Mouse (Mus musculus) heart, postnatal 25 days (tissue): ENCODE measurements around the gene Slc2a13. TPM values are rescaled to one million over a fixed set of nuclear protein-coding genes. Genes with fewer than 3 reads are reported as not detected.
A peak's percentile ranks its signal among the peaks of the same experiment; 100 is the strongest.

ENCODE experiments used
- DNase-seq: peaks from one replicate; pipeline ENCODE4 v3.0.0; 2022; ENCODE audit warnings: low spot score
- intact Hi-C: fragments of 180-260 bp; cut with DNase I; formaldehyde crosslinking; loops from one replicate; pipeline ENCODE4 v1.15.1; 2025
- total RNA-seq, 2 experiments: library from RNA; stranded (reverse); gene quantifications; 2 replicates each; pipeline ENCODE4 v1.2.3; 2021

Gene Slc2a13
- 1 to 10 TPM; 1.3 to 1.4 TPM for total RNA-seq

DNA sequence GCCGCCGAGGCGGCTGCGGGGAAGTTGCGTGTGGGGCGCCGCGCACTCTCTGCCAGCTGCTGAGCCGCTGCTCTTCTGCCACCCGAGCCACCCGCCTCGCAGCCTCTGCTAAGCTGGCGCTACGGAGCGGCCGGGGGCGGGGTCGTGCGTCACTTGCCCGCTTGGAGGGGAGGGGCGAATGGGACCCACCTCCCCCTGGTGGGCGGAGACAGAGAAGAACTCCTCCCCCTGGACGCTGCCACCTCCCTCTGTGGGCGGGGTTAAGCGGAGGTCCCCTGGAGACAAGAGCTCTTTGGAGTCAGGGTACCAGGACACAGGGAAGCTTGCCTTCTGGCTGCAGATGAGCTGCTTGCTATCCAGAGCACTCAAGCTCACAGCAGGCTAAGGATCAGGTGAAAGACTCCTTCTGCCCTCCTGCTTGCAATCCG lies at the start of gene Slc2a13:
Slc2a13 (minus strand) TSS at position 151 of the 428 bp plus-strand sequence.
- DNase-seq = peak; percentile 69
- intact Hi-C loops = no loop called here

- no peak for DNase-seq
- intact Hi-C loops = no loop called here
Measured at GRCm38 (mm10) chr15:91616016-91616415, 43.0 kb upstream of the Slc2a13 start.

GRCm38 (mm10) chr15:91615532-91615931 lies 42.5 kb upstream of the Slc2a13 start:
- DNase-seq = no peak
- intact Hi-C loops = no loop called here

- intact Hi-C loops = no loop called here
Measured at GRCm38 (mm10) chr15:91613981-91614665, 41.1 kb upstream of the Slc2a13 start.

DNA sequence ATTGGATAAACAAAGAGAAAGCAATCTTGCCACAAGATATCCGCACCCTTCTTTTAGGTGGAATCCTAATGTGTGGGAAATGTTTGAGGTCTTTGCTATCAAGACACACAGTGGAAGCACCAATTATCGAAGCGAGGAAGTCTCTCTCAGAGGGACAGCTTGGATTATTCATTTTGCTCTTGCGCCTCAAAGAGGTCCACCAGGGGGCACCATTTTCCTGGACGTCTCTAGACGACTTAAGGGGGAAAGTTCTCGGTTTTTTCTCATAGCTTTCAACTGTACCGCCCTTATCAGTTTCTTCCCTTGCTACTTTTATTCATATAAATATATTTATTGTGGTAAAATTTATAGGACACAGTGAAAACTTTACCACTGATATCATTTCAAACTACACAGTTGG lies 36.7 kb upstream of the Slc2a13 start:
- intact Hi-C loops = loop anchor here (2.0 to 5.0 kb wide), 3 partner anchors 63 to 145 kb away; partner anchors contain the start of gene Lrrk2
- DNase-seq = no peak

More at GRCm38 (mm10) chr15:91613981-91614665, 41.1 kb upstream of the Slc2a13 start:
- DNase-seq = no peak

DNA sequence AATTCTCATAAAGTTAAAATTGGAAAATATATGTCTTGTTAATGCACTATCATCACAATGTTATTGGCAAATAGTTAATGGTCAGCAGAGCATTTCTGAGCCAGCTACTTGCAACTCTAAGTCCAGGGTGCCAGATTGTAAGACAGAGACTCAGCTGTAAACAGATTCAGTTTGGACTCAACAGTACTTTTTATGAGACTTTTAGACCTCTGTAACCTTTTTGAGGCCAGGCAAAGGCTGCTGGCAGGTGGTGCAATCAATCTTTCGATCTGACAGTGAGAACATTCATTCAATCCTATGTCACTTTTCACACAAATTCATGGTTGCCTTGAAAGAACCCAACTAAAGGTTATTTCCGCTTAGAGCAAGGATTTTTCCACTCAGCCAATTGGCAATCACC lies 35.8 kb upstream of the Slc2a13 start:
- no peak for DNase-seq
- intact Hi-C loops = loop anchor here (2.0 to 5.0 kb wide), 3 partner anchors 63 to 146 kb away; partner anchors contain the start of gene Lrrk2

DNA sequence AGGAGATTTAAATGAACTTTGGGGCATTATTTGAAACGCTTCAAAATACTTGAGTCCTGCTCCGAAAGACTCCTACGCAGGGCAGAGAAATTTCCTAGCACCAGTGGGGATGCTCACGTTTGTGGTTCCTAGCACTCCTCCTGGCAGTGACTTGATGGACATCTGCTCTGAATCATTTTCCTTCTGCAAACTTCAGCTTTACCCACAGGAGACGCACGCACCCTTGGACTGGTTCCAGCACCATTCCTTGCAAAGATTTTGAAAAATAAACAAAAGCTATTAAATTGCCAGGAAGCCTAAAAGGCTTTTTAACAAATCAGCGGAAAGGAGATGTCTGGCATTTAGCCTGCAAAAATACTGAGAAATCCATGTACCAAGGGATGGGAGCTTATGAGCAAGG lies 28.1 kb upstream of the Slc2a13 start:
- intact Hi-C loops = no loop called here
- DNase-seq = no peak

- intact Hi-C loops = no loop called here
- no peak for DNase-seq
Measured at GRCm38 (mm10) chr15:91597290-91597689, 24.2 kb upstream of the Slc2a13 start.

DNA sequence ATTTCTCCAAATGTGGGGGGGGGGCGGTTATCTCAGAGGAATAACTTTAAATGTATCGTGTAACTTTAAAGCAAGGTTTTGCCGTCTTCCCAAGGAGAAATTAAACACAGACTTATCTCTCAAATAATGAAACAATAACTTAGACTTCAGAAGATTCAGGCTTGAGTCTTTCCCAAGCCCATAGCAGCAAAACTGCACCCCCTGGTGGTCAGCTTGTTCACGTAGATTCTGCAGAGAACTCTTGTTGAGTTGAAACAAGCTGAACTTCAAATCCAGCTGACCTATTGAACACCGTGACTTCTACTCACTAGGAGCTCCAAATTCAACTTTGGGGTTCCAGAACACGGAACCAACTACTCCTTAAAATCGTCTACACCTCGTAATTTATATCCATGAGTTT lies 1.4 kb upstream of the Slc2a13 start:
- intact Hi-C loops = loop anchor here (1.0 kb wide), 2 partner anchors 97 to 273 kb away; no protein-coding TSS in a partner anchor
- DNase-seq = peak; percentile 18

GRCm38 (mm10) chr15:91572421-91573069 lies 516 bp downstream of the Slc2a13 start:
- DNase-seq = peak; percentile 5
- intact Hi-C loops = no loop called here

DNA sequence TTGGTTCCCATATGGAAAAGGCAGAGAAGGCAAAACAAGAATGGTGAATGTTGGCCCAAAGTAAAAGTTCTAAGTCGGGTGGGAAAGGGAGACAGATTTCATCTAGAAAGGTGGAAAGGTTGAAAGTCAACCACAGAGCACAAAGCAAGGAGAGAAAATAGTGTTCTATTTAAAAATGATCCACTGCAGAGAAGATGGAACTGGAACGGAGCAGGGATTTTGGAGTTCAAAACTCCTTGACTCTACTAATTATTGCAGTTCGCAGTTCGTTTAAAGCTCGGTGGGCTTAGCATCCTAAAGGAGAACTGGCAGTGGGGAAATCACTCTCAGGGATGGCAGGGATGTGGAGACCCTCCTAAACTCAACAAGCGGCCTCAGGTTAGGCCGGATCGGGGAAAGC lies 1.1 kb downstream of the Slc2a13 start:
- DNase-seq = no peak
- intact Hi-C loops = no loop called here

- intact Hi-C loops = no loop called here
- no peak for DNase-seq
Measured at GRCm38 (mm10) chr15:91566784-91567183, 6.3 kb downstream of the Slc2a13 start.

DNA sequence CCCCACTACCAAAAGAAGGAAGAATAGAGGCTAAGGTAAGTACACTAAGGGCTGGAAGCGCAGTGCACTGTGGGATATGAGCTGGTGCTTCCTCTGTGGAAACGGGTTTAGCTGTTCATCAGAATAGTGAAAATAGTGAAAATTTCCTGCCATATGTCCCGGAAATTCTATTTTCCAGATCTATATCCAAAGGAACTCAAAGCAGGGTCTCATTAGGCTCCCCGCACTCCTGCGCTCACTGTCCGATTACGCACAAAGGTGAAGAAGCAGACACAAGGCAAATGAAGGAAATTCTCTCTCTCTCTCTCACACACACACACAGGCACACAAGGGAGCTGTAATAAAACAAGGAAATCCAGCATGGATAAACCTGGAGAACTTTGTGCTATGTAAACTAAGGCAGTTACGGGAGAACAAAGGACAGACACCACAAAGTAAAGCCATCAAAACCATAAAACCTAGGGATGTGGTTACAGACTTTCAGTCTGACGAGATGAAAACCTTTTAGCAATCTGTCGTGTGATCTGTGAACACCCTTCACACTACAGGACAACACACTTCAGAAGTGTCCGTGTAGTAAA lies 7.9 kb downstream of the Slc2a13 start:
- no peak for DNase-seq
- intact Hi-C loops = no loop called here

DNA sequence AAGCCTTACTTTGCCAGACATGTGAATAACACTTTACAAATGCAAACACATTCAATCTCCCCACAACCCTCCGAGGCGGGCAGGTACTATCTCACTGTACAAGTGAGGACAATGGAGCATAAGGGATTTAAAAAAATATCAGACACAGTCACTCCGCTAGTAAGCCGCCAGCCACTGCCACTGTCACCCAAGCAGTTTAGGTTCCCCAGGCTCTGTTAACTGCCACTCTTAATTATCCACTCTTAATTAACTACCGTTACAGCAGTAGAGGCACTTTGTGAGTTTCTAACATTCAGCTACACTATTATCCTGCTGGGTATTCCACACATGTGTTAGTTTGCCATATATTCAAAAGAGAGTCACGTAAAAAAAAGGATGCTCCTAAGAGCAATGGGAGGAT lies 11.3 kb downstream of the Slc2a13 start:
- DNase-seq = no peak
- intact Hi-C loops = no loop called here

DNA sequence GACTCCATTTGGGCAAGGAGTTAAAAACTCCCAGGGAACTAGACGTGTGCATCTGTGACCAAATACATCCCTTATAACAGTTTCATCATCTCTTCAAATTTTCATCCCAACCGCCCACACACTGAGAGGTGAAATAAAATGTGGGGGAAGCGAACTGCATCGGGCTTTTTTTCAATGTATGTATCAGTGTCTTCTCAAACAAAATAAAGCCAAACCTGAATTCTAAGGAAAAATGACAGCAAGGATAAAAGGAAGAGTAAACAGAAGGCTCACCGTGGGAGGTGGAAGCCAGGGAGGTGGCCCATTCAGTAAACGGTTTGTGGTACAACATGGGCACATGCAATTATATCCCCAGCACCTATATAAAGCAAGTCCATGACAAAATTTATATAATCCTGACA lies 17.7 kb downstream of the Slc2a13 start:
- intact Hi-C loops = no loop called here
- DNase-seq = no peak

- no peak for DNase-seq
- intact Hi-C loops = no loop called here
Measured at GRCm38 (mm10) chr15:91548586-91549268, 24.3 kb downstream of the Slc2a13 start.

GRCm38 (mm10) chr15:91544586-91544985 lies 28.5 kb downstream of the Slc2a13 start:
- no peak for DNase-seq
- intact Hi-C loops = no loop called here

DNA sequence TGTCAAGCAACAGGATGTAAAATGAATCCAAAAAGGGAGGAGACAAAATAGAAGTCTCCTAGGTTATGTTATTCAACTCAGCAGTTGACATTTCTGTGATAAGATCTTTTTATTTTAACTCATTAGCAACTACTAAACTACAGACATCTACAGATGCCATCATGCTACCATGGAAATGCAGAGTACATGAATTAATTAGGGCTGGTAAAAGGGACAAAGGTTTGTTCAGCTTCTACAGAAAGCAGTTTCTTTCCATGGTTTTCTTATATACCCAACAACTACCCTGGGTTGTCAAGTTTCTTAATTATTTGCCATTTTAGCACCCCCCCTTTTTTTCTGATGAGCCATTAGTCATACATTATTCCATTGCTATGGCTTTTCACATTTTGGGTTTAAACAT lies 34.6 kb downstream of the Slc2a13 start:
- intact Hi-C loops = no loop called here
- DNase-seq = no peak

DNA sequence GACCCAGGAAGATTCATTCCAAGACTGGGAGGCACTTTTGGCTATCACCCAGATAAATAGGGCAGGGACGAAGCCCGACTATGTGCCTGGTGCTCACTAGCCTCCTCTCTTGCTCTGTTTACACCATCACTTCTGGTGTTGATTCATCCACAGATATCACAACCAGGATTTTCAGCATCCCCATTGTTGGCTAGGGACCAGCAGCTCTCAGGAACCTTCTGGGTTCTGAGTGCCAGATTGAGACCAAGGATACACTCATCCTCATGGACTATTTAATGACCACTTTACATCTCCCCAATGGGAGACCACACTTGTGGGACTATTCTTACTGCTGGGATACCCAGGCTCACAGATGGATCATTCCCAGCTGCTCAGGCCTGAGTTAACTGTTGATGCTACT lies 46.2 kb downstream of the Slc2a13 start:
- no peak for DNase-seq
- intact Hi-C loops = no loop called here

DNA sequence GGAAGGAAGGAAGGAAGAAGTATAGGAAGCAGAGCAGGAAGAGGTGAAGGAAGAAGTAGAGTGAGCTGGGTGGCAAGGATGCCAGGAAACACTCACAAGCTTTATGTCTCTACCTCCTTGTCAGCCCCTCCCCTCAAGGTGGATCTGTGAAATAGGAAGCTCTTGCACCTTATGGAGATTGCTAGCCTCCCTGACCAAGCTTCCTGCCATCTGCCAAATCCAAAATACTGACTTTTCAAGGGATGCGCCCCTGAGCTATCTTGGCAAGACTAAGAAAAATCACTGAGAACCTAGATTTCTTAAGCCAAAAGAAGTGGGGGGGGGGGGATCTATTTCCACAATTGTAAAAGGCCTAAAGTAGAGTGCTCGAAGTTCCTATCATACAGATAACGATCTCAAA lies 46.9 kb downstream of the Slc2a13 start:
- intact Hi-C loops = no loop called here
- DNase-seq = no peak

- intact Hi-C loops = no loop called here
- DNase-seq = no peak
Measured at GRCm38 (mm10) chr15:91524451-91524850, 48.6 kb downstream of the Slc2a13 start.
